Mouse (Mus musculus) myocyte (in vitro differentiated cells): Measurements from ENCODE around the gene Cela3a.
A peak's percentile ranks its signal among the peaks of the same experiment; 100 is the strongest.

Experiments
- CEBPB ChIP-seq: IDR thresholded peaks from 2 replicates; pipeline ENCODE4 v1.6.1; 2011; ENCODE audit warnings: mild to moderate bottlenecking, moderate library complexity; ENCODE audit not compliant: poor library complexity, insufficient read depth, severe bottlenecking
- E2F4 ChIP-seq: IDR thresholded peaks from one replicate; pipeline ENCODE4 v1.6.1; 2011; ENCODE audit warnings: mild to moderate bottlenecking, control low read depth, moderate library complexity; ENCODE audit not compliant: insufficient read depth
- MAX ChIP-seq: IDR thresholded peaks from one replicate; pipeline ENCODE4 v1.6.1; 2011; ENCODE audit warnings: low read depth, mild to moderate bottlenecking, control low read depth
- MYOD1 ChIP-seq, 3 experiments: IDR thresholded peaks; one replicate each; pipeline ENCODE4 v1.6.1; 2011; ENCODE audit warnings: control low read depth in 2 of 3, low read depth in 2 of 3, mild to moderate bottlenecking in 2 of 3, moderate library complexity in 1 of 3; ENCODE audit not compliant: insufficient read length in 2 of 3, control insufficient read depth in 1 of 3
- MYOG ChIP-seq, 3 experiments: IDR thresholded peaks; one replicate each; pipeline ENCODE4 v1.6.1; 2011; ENCODE audit warnings: control low read depth in 2 of 3, low read depth in 2 of 3, mild to moderate bottlenecking in 2 of 3; ENCODE audit not compliant: insufficient read length in 2 of 3, control insufficient read depth in 1 of 3, insufficient read depth in 1 of 3
- POLR2A ChIP-seq: IDR thresholded peaks from one replicate; pipeline ENCODE4 v1.6.1; 2011; ENCODE audit warnings: low read depth, mild to moderate bottlenecking, control low read depth, moderate library complexity; ENCODE audit not compliant: insufficient read length
- POLR2AphosphoS2 ChIP-seq: IDR thresholded peaks from one replicate; pipeline ENCODE4 v1.6.1; 2011; ENCODE audit warnings: low read depth, control low read depth; ENCODE audit not compliant: insufficient read length
- SRF ChIP-seq: IDR thresholded peaks from one replicate; pipeline ENCODE4 v1.6.1; 2011; ENCODE audit warnings: low read depth; ENCODE audit not compliant: control insufficient read depth, insufficient read length
- TCF12 ChIP-seq: IDR thresholded peaks from one replicate; pipeline ENCODE4 v1.6.1; 2011; ENCODE audit warnings: mild to moderate bottlenecking, control low read depth; ENCODE audit not compliant: poor library complexity, insufficient read depth, severe bottlenecking
- TCF3 ChIP-seq: IDR thresholded peaks from one replicate; pipeline ENCODE4 v1.6.1; 2011; ENCODE audit warnings: low read depth, control low read depth; ENCODE audit not compliant: insufficient read length
- USF1 ChIP-seq: IDR thresholded peaks from one replicate; pipeline ENCODE4 v1.6.1; 2011; ENCODE audit warnings: low read depth, mild to moderate bottlenecking, control low read depth, moderate library complexity

GRCm38 (mm10) chr4:137430502-137430901, 20.9 kb upstream of the Cela3a start, which contains the start of gene Cela3b:
- TF ChIP-seq TCF3 (no peak), CEBPB (no peak), E2F4 (no peak), MAX (no peak), TCF12 (no peak), POLR2AphosphoS2 (no peak), POLR2A (no peak), MYOG (IDR thresholded peaks at IDR 0.05; ENCODE audit: control insufficient read depth in 1 of 3, insufficient read depth in 1 of 3, insufficient read length in 2 of 3, low read depth in 2 of 3) (peak in 1 of 3 experiments; percentile 31), USF1 (no peak), SRF (no peak), MYOD1 (IDR thresholded peaks at IDR 0.05; ENCODE audit: control insufficient read depth in 1 of 3, insufficient read length in 2 of 3, low read depth in 2 of 3) (no peak)
